Mouse (Mus musculus) ES-E14 (cell line): Measurements from ENCODE around the gene Zfp536. TPM values are rescaled to one million over a fixed set of nuclear protein-coding genes. Genes with fewer than 3 reads are reported as not detected.

ENCODE experiments used
- DNase-seq: peaks from one replicate; pipeline ENCODE4 v3.0.0-alpha.2; 2013; ENCODE audit warnings: low read depth, low spot score
- H3K27ac ChIP-seq: 2 replicates; pipeline ENCODE4 v1.5.1; 2012; ENCODE audit warnings: low read depth, mild to moderate bottlenecking, low read length, moderate library complexity, mixed read lengths; ENCODE audit not compliant: poor library complexity, insufficient read depth, severe bottlenecking
- H3K36me3 ChIP-seq: 2 replicates; pipeline ENCODE4 v1.6.1; 2012; ENCODE audit warnings: mild to moderate bottlenecking, low read length, moderate library complexity, mixed read lengths; ENCODE audit not compliant: control insufficient read depth, poor library complexity, insufficient read depth, severe bottlenecking
- H3K4me1 ChIP-seq, 2 experiments: fragments of 150-350 bp in 1 of 2; sonication (generic) in 1 of 2; 2 replicates each; pipeline ENCODE4 v1.6.1; 2012; ENCODE audit warnings: low read length in 2 of 2, mild to moderate bottlenecking in 1 of 2, mixed read lengths in 1 of 2; ENCODE audit not compliant: control insufficient read depth in 2 of 2, insufficient read depth in 2 of 2, poor library complexity in 1 of 2
- H3K4me3 ChIP-seq, 2 experiments: fragments of 150-350 bp in 1 of 2; sonication (generic) in 1 of 2; 2 replicates each; pipeline ENCODE4 v1.5.1; 2012; ENCODE audit warnings: low read length in 2 of 2, low read depth in 1 of 2, mild to moderate bottlenecking in 1 of 2, mixed read lengths in 1 of 2; ENCODE audit not compliant: insufficient read depth in 1 of 2, poor library complexity in 1 of 2, severe bottlenecking in 1 of 2
- H3K9ac ChIP-seq: 2 replicates; pipeline ENCODE4 v1.6.1; 2012; ENCODE audit warnings: low read depth, mild to moderate bottlenecking, low read length, mixed read lengths; ENCODE audit not compliant: poor library complexity, insufficient read depth, severe bottlenecking
- H3K9me3 ChIP-seq: fragments of 150-350 bp; sonication (generic); 2 replicates; pipeline ENCODE4 v1.6.1; 2012; ENCODE audit warnings: low read depth, mild to moderate bottlenecking, low read length; ENCODE audit not compliant: control insufficient read depth, insufficient read depth
- CHD2 ChIP-seq: IDR thresholded peaks from 2 replicates; pipeline ENCODE4 v1.6.1; 2014; ENCODE audit warnings: mild to moderate bottlenecking, low read depth, low read length, inconsistent platforms
- HCFC1 ChIP-seq: IDR thresholded peaks from 2 replicates; pipeline ENCODE4 v1.6.1; 2012; ENCODE audit warnings: low read length, inconsistent platforms, borderline replicate concordance; ENCODE audit not compliant: insufficient read depth
- MAFK ChIP-seq: IDR thresholded peaks from 2 replicates; pipeline ENCODE4 v1.6.1; 2014; ENCODE audit warnings: mild to moderate bottlenecking, low read depth, low read length, inconsistent platforms; ENCODE audit not compliant: insufficient read depth
- ZC3H11A ChIP-seq: IDR thresholded peaks from 2 replicates; pipeline ENCODE4 v1.6.1; 2012; ENCODE audit warnings: low read depth, mild to moderate bottlenecking, inconsistent platforms, low read length, borderline replicate concordance
- ZNF384 ChIP-seq: IDR thresholded peaks from 2 replicates; pipeline ENCODE4 v1.6.1; 2012; ENCODE audit warnings: low read depth, low read length, inconsistent platforms
- in situ Hi-C, 2 experiments: fragments of 600-800 bp; cut with MboI; formaldehyde crosslinking; loops; one replicate each; pipeline ENCODE4 v1.15.1; 2025; ENCODE audit warnings: low sequenced_read_pairs in 2 of 2, inconsistent platforms in 1 of 2; ENCODE audit not compliant: unreplicated experiment in 2 of 2
- total RNA-seq: library from RNA; depleted of rRNA; stranded (reverse); fragments of 300-350 nt; gene quantifications from 2 replicates; pipeline ENCODE4 v1.2.3, GENCODE M21; 2012

The Zfp536 gene
- total RNA-seq, 1 experiment: 2.2 TPM

GRCm38 (mm10) chr7:37544011-37544410 lies 229.4 kb downstream of the Zfp536 start:
- Histone ChIP-seq H3K9me3 (no peaks in the 10 kb centered on the region), H3K36me3 (no peaks in the 10 kb centered on the region), H3K4me1 (peaks cover 0 to 8% of the 10 kb centered on the region in 2 experiments; a peak in 1 of 4 replicates), H3K4me3 (no peak overlapping the region), H3K9ac (no peak overlapping the region), H3K27ac (no peak overlapping the region)
- in situ Hi-C loops: no loop called here
- TF ChIP-seq CHD2: no peak
- no peak for TF ChIP-seq ZNF384
- no peak for TF ChIP-seq HCFC1
- TF ChIP-seq MAFK: no peak
- no peak for TF ChIP-seq ZC3H11A
- DNase-seq: no peak

- Histone ChIP-seq H3K27ac (no peak overlapping the region), H3K36me3 (no peaks in the 10 kb centered on the region), H3K9ac (no peak overlapping the region), H3K4me3 (no peak overlapping the region), H3K4me1 (peaks cover 0 to 6% of the 10 kb centered on the region in 2 experiments; a peak in 1 of 4 replicates), H3K9me3 (no peaks in the 10 kb centered on the region)
- TF ChIP-seq ZNF384 (no peak), ZC3H11A (no peak), CHD2 (no peak), MAFK (no peak), HCFC1 (no peak)
- no peak for DNase-seq
- in situ Hi-C loops: no loop called here
Observed at GRCm38 (mm10) chr7:37542951-37543350, 230.5 kb downstream of the Zfp536 start.

GRCm38 (mm10) chr7:37531166-37531565 lies 242.3 kb downstream of the Zfp536 start:
- DNase-seq: no peak
- no peaks in the 10 kb centered on the region for H3K9me3 ChIP-seq
- no peak overlapping the region for H3K4me3 ChIP-seq
- in situ Hi-C loops: no loop called here
- H3K4me1 ChIP-seq: peaks cover 0 to 6% of the 10 kb centered on the region in 2 experiments; a peak in 1 of 4 replicates
- H3K36me3 ChIP-seq: no peaks in the 10 kb centered on the region
- H3K27ac ChIP-seq: no peak overlapping the region
- H3K9ac ChIP-seq: no peak overlapping the region
- TF ChIP-seq HCFC1 (no peak), ZNF384 (no peak), ZC3H11A (no peak), MAFK (no peak), CHD2 (no peak)

GRCm38 (mm10) chr7:37528311-37528710 lies 245.1 kb downstream of the Zfp536 start:
- in situ Hi-C loops: no loop called here
- TF ChIP-seq MAFK (no peak), HCFC1 (no peak), ZC3H11A (no peak)
- DNase-seq: no peak
- Histone ChIP-seq H3K36me3 (no peaks in the 10 kb centered on the region), H3K27ac (no peak overlapping the region), H3K4me3 (no peak overlapping the region), H3K9me3 (no peaks in the 10 kb centered on the region), H3K9ac (no peak overlapping the region), H3K4me1 (peaks cover 0 to 6% of the 10 kb centered on the region in 2 experiments; a peak in 1 of 4 replicates)

GRCm38 (mm10) chr7:37527890-37528289 lies 245.6 kb downstream of the Zfp536 start:
- no peaks in the 10 kb centered on the region for H3K36me3 ChIP-seq
- H3K27ac ChIP-seq: no peak overlapping the region
- in situ Hi-C loops: no loop called here
- no peaks in the 10 kb centered on the region for H3K9me3 ChIP-seq
- TF ChIP-seq MAFK (no peak), ZC3H11A (no peak), CHD2 (no peak)
- peaks cover 0 to 6% of the 10 kb centered on the region in 2 experiments; a peak in 1 of 4 replicates for H3K4me1 ChIP-seq
- H3K4me3 ChIP-seq: no peak overlapping the region
- H3K9ac ChIP-seq: no peak overlapping the region
- no peak for DNase-seq
